Mouse (Mus musculus): Measurements from ENCODE around the gene Exo5. TPM values are rescaled to one million over a fixed set of nuclear protein-coding genes. Genes with fewer than 3 reads are reported as not detected.

Gene Exo5
- polyA plus RNA-seq, 1 experiment from 2014 or later = 20.4 TPM

GRCm38 (mm10) chr4:120895226-120895625 lies 29.6 kb downstream of the Exo5 start:
- no peak overlapping the region for H3K4me3 ChIP-seq (replicated peaks; ENCODE audit: low read depth, low read length)
- no peaks in the 10 kb centered on the region for H3K27me3 ChIP-seq (ENCODE audit: insufficient read depth, low read length)
- no peaks in the 10 kb centered on the region for H3K9me3 ChIP-seq (replicated peaks; ENCODE audit: low read length)
- 73% methylated on average over 7 of the region's 7 CpGs for WGBS
- H3K4me2 ChIP-seq (ENCODE audit: low read length) = no peak overlapping the region
- ATAC-seq (replicated peaks; ENCODE audit: low FRiP score, low read depth) (no peak), DNase-seq (ENCODE audit: low spot score) (no peak)
- TF ChIP-seq CTCF (IDR thresholded peaks at IDR 0.05; ENCODE audit: low read depth) = no peak
- no peaks in the 10 kb centered on the region for H3K4me1 ChIP-seq (replicated peaks; ENCODE audit: insufficient read depth, low read length)
- H3K9ac ChIP-seq (ENCODE audit: low read depth, low read length) = no peak overlapping the region
- no peaks in the 10 kb centered on the region for H3K36me3 ChIP-seq (ENCODE audit: insufficient read depth, low read length)
- H3K27ac ChIP-seq = no peak overlapping the region

GRCm38 (mm10) chr4:120894584-120894983 lies 30.2 kb downstream of the Exo5 start:
- WGBS = 67% methylated on average over 11 of the region's 11 CpGs
- Histone ChIP-seq H3K9me3 (replicated peaks; ENCODE audit: low read length) (no peaks in the 10 kb centered on the region), H3K27me3 (ENCODE audit: insufficient read depth, low read length) (no peaks in the 10 kb centered on the region), H3K9ac (ENCODE audit: low read depth, low read length) (no peak overlapping the region), H3K4me2 (ENCODE audit: low read length) (no peak overlapping the region), H3K4me3 (replicated peaks; ENCODE audit: low read depth, low read length) (no peak overlapping the region), H3K27ac (no peak overlapping the region), H3K4me1 (replicated peaks; ENCODE audit: insufficient read depth, low read length) (no peaks in the 10 kb centered on the region), H3K36me3 (ENCODE audit: insufficient read depth, low read length) (no peaks in the 10 kb centered on the region)
- peak; percentile 19 for DNase-seq (ENCODE audit: low spot score)
- no peak for ATAC-seq (replicated peaks; ENCODE audit: low FRiP score, low read depth)
- TF ChIP-seq CTCF (IDR thresholded peaks at IDR 0.05; ENCODE audit: low read depth) = peak; percentile 28; the same call in 1 of the 2 replicates

- TF ChIP-seq CTCF (IDR thresholded peaks at IDR 0.05; ENCODE audit: low read depth) = no peak
- H3K4me2 ChIP-seq (ENCODE audit: low read length) = no peak overlapping the region
- no peaks in the 10 kb centered on the region for H3K4me1 ChIP-seq (replicated peaks; ENCODE audit: insufficient read depth, low read length)
- ATAC-seq (replicated peaks; ENCODE audit: low FRiP score, low read depth) (peak; percentile 47), DNase-seq (ENCODE audit: low spot score) (peak; percentile 25)
- no peak overlapping the region for H3K4me3 ChIP-seq (replicated peaks; ENCODE audit: low read depth, low read length)
- no peak overlapping the region for H3K9ac ChIP-seq (ENCODE audit: low read depth, low read length)
- H3K27me3 ChIP-seq (ENCODE audit: insufficient read depth, low read length) = no peaks in the 10 kb centered on the region
- H3K9me3 ChIP-seq (replicated peaks; ENCODE audit: low read length) = no peaks in the 10 kb centered on the region
- H3K27ac ChIP-seq = no peak overlapping the region
- no peaks in the 10 kb centered on the region for H3K36me3 ChIP-seq (ENCODE audit: insufficient read depth, low read length)
- 31% methylated on average over 11 of the region's 11 CpGs for WGBS
Measured at GRCm38 (mm10) chr4:120893656-120894401, 31.0 kb downstream of the Exo5 start.

- no peaks in the 10 kb centered on the region for H3K27me3 ChIP-seq (ENCODE audit: insufficient read depth, low read length)
- no peaks in the 10 kb centered on the region for H3K36me3 ChIP-seq (ENCODE audit: insufficient read depth, low read length)
- no peak for ATAC-seq (replicated peaks; ENCODE audit: low FRiP score, low read depth)
- H3K4me3 ChIP-seq (replicated peaks; ENCODE audit: low read depth, low read length) = no peak overlapping the region
- 62% methylated on average over 1 of the region's 1 CpGs for WGBS
- no peak overlapping the region for H3K27ac ChIP-seq
- no peak for DNase-seq (ENCODE audit: low spot score)
- no peak overlapping the region for H3K4me2 ChIP-seq (ENCODE audit: low read length)
- H3K9me3 ChIP-seq (replicated peaks; ENCODE audit: low read length) = no peaks in the 10 kb centered on the region
- H3K9ac ChIP-seq (ENCODE audit: low read depth, low read length) = no peak overlapping the region
- no peak for TF ChIP-seq CTCF (IDR thresholded peaks at IDR 0.05; ENCODE audit: low read depth)
- no peaks in the 10 kb centered on the region for H3K4me1 ChIP-seq (replicated peaks; ENCODE audit: insufficient read depth, low read length)
Measured at GRCm38 (mm10) chr4:120892516-120892915, 32.3 kb downstream of the Exo5 start.

- H3K4me2 ChIP-seq (ENCODE audit: low read length) = no peak overlapping the region
- no peak overlapping the region for H3K27ac ChIP-seq
- no peaks in the 10 kb centered on the region for H3K4me1 ChIP-seq (replicated peaks; ENCODE audit: insufficient read depth, low read length)
- no peak overlapping the region for H3K4me3 ChIP-seq (replicated peaks; ENCODE audit: low read depth, low read length)
- TF ChIP-seq CTCF (IDR thresholded peaks at IDR 0.05; ENCODE audit: low read depth) = no peak
- H3K27me3 ChIP-seq (ENCODE audit: insufficient read depth, low read length) = no peaks in the 10 kb centered on the region
- no peaks in the 10 kb centered on the region for H3K36me3 ChIP-seq (ENCODE audit: insufficient read depth, low read length)
- H3K9ac ChIP-seq (ENCODE audit: low read depth, low read length) = no peak overlapping the region
- ATAC-seq (replicated peaks; ENCODE audit: low FRiP score, low read depth) (no peak), DNase-seq (ENCODE audit: low spot score) (no peak)
- H3K9me3 ChIP-seq (replicated peaks; ENCODE audit: low read length) = no peaks in the 10 kb centered on the region
Measured at GRCm38 (mm10) chr4:120891960-120892359, 32.9 kb downstream of the Exo5 start.

GRCm38 (mm10) chr4:120890754-120891440 lies 33.9 kb downstream of the Exo5 start:
- WGBS = 62% methylated on average over 11 of the region's 11 CpGs
- ATAC-seq (replicated peaks; ENCODE audit: low FRiP score, low read depth) (no peak), DNase-seq (ENCODE audit: low spot score) (no peak)
- no peak for TF ChIP-seq CTCF (IDR thresholded peaks at IDR 0.05; ENCODE audit: low read depth)
- Histone ChIP-seq H3K4me1 (replicated peaks; ENCODE audit: insufficient read depth, low read length) (no peaks in the 10 kb centered on the region), H3K27ac (no peak overlapping the region), H3K4me2 (ENCODE audit: low read length) (no peak overlapping the region), H3K4me3 (replicated peaks; ENCODE audit: low read depth, low read length) (no peak overlapping the region), H3K36me3 (ENCODE audit: insufficient read depth, low read length) (no peaks in the 10 kb centered on the region), H3K27me3 (ENCODE audit: insufficient read depth, low read length) (no peaks in the 10 kb centered on the region), H3K9ac (ENCODE audit: low read depth, low read length) (no peak overlapping the region), H3K9me3 (replicated peaks; ENCODE audit: low read length) (no peaks in the 10 kb centered on the region)

Data from kidney, postnatal 0 days (tissue).